In genomic region chr15:54335306-54335705, GRCm38 (mm10) we compare ENCODE assay signal across 27 mouse cellular contexts.
"Had no signal": no experiment of that assay in that cellular context is flagged by ENCODE, and none has a peak within 500 bp of the region (broad histone marks: within the 10 kb centered on the region; RNA-seq: fewer than 3 reads in every experiment).

No protein-coding gene starts in this region.

- H3K4me3 ChIP-seq: gastrocnemius, adult 2 months; heart, adult 2 months; heart, embryonic 10.5 days; heart, embryonic 12.5 days; hindbrain, embryonic 10.5 days; hindbrain, embryonic 12.5 days; intestine, embryonic 15.5 days; layer of hippocampus, adult 2 months; left cerebral cortex, adult 2 months; limb, embryonic 10.5 days; limb, embryonic 12.5 days; liver, embryonic 13.5 days; liver, embryonic 15.5 days had no signal

- H3K36me3 ChIP-seq: heart, embryonic 10.5 days; heart, embryonic 12.5 days; hindbrain, embryonic 10.5 days; hindbrain, embryonic 12.5 days; intestine, embryonic 15.5 days; limb, embryonic 10.5 days; limb, embryonic 12.5 days; liver, embryonic 13.5 days; liver, embryonic 15.5 days had no signal

- H3K4me1 ChIP-seq: heart, embryonic 10.5 days; heart, embryonic 12.5 days; hindbrain, embryonic 10.5 days; hindbrain, embryonic 12.5 days; intestine, embryonic 15.5 days; limb, embryonic 10.5 days; limb, embryonic 12.5 days; liver, embryonic 13.5 days; liver, embryonic 15.5 days had no signal

- DNase-seq: gastrocnemius, adult 2 months; gastrocnemius, postnatal 10 days; gastrocnemius, postnatal 25 days; heart, adult 2 months; heart, postnatal 10 days; heart, postnatal 4 days; kidney, adult 18-20 months; kidney, adult 8-10 months; kidney, postnatal 10 days; kidney, postnatal 25 days; kidney, postnatal 4 days; layer of hippocampus, adult 9-11 months; liver; liver, embryonic 13.5 days; liver, postnatal 0 days had no signal

- H3K27me3 ChIP-seq: heart, embryonic 12.5 days; hindbrain, embryonic 12.5 days; intestine, embryonic 15.5 days; limb, embryonic 12.5 days; liver, embryonic 13.5 days; liver, embryonic 15.5 days had no signal

- H3K4me2 ChIP-seq: heart, embryonic 12.5 days; hindbrain, embryonic 12.5 days; hindbrain, embryonic 14.5 days; intestine, embryonic 15.5 days; limb, embryonic 12.5 days; liver, embryonic 11.5 days; liver, embryonic 13.5 days; liver, embryonic 15.5 days had no signal

- H3K27ac ChIP-seq: gastrocnemius, adult 2 months; heart, adult 2 months; heart, embryonic 10.5 days; hindbrain, embryonic 10.5 days; hindbrain, embryonic 12.5 days; hindbrain, embryonic 14.5 days; intestine, embryonic 15.5 days; layer of hippocampus, adult 2 months; left cerebral cortex, adult 2 months; limb, embryonic 10.5 days; limb, embryonic 12.5 days; liver, embryonic 13.5 days; liver, embryonic 15.5 days had no signal
